ENCODE assay signal across 23 mouse cellular contexts in the genomic region with DNA sequence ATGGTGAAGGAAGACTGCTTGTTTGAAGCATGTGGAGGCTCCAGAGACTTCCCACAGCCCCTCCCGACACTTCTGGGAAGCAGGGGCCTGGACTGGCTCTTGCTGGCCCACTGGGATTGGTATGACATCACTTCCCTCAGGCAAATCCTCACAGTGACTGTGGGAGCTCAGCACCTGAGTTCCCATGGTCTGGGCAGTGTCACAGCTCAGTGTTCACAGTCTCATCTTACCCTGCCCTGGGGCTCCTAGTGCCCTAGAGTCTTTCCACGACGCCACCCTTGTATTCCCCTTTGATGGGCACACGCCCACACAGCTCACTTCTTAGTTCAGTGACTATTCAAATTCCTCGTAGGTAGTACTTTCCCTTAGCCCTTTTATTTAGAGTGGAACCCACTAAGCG.
DNase-seq lines count a peak whose midpoint lies in the region; ATAC-seq lines count a peak whose summit lies in the region.
"Had no signal": no experiment of that assay in that cellular context is flagged by ENCODE, and none has a peak within 500 bp of the region (broad histone marks: within the 10 kb centered on the region; RNA-seq: fewer than 3 reads in every experiment).

No protein-coding gene starts in this region.

- DNase-seq in heart, adult 11 months: peak; percentile 74
- no peak for DNase-seq in heart, adult 18-20 months
- DNase-seq in kidney, adult 11 months: no peak
- DNase-seq in retina, postnatal 1 day: peak; percentile 39
- DNase-seq in retina, embryonic 14.5 days (ENCODE audit: low spot score): no peak
- DNase-seq: adrenal gland, adult 2 months; adrenal gland, postnatal 10 days; adrenal gland, postnatal 36 days; cerebellum, adult 11 months; cerebellum, adult 18-20 months; cerebellum, adult 8-10 months; cerebellum, adult 9-11 months; cerebellum, postnatal 14 days; cerebellum, postnatal 36 days; embryo, embryonic 11 days had no signal

- no peaks in the 10 kb centered on the region for H3K27me3 ChIP-seq in kidney, embryonic 15.5 days
- H3K27me3 ChIP-seq: embryonic facial prominence, embryonic 13.5 days; embryonic facial prominence, embryonic 15.5 days had no signal

- H3K4me3 ChIP-seq in kidney, embryonic 15.5 days (replicated peaks): no peak overlapping the region
- H3K4me3 ChIP-seq: embryonic facial prominence, embryonic 13.5 days; embryonic facial prominence, embryonic 15.5 days; erythroblast, embryonic 14.5 days; forebrain, embryonic 10.5 days; forebrain, embryonic 12.5 days had no signal

- peak; percentile 60 for ATAC-seq in kidney, embryonic 15.5 days (replicated peaks; ENCODE audit: low FRiP score)
- ATAC-seq: forebrain, embryonic 14.5 days; forebrain, embryonic 16.5 days had no signal

- no peaks in the 10 kb centered on the region for H3K36me3 ChIP-seq in kidney, embryonic 15.5 days
- H3K36me3 ChIP-seq: embryonic facial prominence, embryonic 13.5 days; embryonic facial prominence, embryonic 15.5 days; forebrain, embryonic 10.5 days had no signal

- H3K27ac ChIP-seq in kidney, embryonic 15.5 days: no peak overlapping the region
- H3K27ac ChIP-seq: embryonic facial prominence, embryonic 13.5 days; embryonic facial prominence, embryonic 15.5 days; forebrain, embryonic 10.5 days; forebrain, embryonic 12.5 days had no signal

- H3K4me2 ChIP-seq in kidney, embryonic 15.5 days: no peak overlapping the region
- H3K4me2 ChIP-seq: embryonic facial prominence, embryonic 13.5 days; embryonic facial prominence, embryonic 15.5 days; forebrain, embryonic 12.5 days had no signal

- peaks cover 7% of the 10 kb centered on the region; the same call in 1 of the 2 replicates for H3K9me3 ChIP-seq in kidney, embryonic 15.5 days (replicated peaks)

- H3K4me1 ChIP-seq in kidney, embryonic 15.5 days: peaks cover 7% of the 10 kb centered on the region

- WGBS in kidney, embryonic 15.5 days: 42% methylated on average over 6 of the region's 6 CpGs

- H3K9ac ChIP-seq in kidney, embryonic 15.5 days: no peak overlapping the region
- H3K9ac ChIP-seq: embryonic facial prominence, embryonic 13.5 days; embryonic facial prominence, embryonic 15.5 days; forebrain, embryonic 12.5 days had no signal

Comparison
In these comparisons a context has a peak if more than half of its experiments do, and no peak if none do; other contexts are left out.
1. DNase-seq: peak in heart, adult 11 months (single experiment) and retina, postnatal 1 day (single experiment); none in heart, adult 18-20 months (0 of 2), kidney, adult 11 months (single experiment) and retina, embryonic 14.5 days (single experiment).